23 mouse cellular contexts compared by ENCODE assay signal in the genomic region with DNA sequence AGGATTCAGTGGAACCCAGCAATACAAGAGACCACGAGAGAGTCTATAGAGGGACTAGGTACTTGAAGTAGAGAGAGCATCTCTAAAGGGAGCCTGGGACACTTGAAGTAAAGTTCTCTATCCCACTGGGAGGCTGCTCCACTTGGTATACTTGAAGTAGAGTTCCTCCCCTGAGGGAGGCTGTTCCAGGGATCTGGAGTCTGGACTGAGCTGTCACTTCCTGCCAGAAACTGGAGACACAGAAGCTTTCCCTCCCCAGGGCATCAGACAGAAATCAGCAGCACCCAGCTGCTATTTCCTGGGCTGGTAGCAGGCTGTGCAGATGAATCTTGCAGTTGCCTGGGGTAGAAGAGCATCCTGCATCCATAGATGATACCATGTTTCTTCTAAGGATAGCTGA.
A peak's percentile ranks its signal among the peaks of the same experiment; 100 is the strongest.
DNase-seq lines count a peak whose midpoint lies in the region; ATAC-seq lines count a peak whose summit lies in the region.
"Had no signal": no experiment of that assay in that cellular context is flagged by ENCODE, and none has a peak within 500 bp of the region (broad histone marks: within the 10 kb centered on the region; RNA-seq: fewer than 3 reads in every experiment).

No protein-coding gene starts in this region.

- H3K4me2 ChIP-seq in forebrain, embryonic 13.5 days = no peak overlapping the region
- H3K4me2 ChIP-seq: heart, embryonic 13.5 days; hindbrain, embryonic 13.5 days; intestine, embryonic 15.5 days had no signal

- H3K27me3 ChIP-seq in forebrain, embryonic 13.5 days = no peaks in the 10 kb centered on the region
- H3K27me3 ChIP-seq: heart, embryonic 13.5 days; hindbrain, embryonic 13.5 days; intestine, embryonic 15.5 days had no signal

- H3K9me3 ChIP-seq in forebrain, embryonic 13.5 days (replicated peaks) = no peaks in the 10 kb centered on the region
- H3K9me3 ChIP-seq: forebrain, embryonic 10.5 days; heart, embryonic 13.5 days; hindbrain, embryonic 10.5 days; hindbrain, embryonic 13.5 days; intestine, embryonic 15.5 days had no signal

- no peaks in the 10 kb centered on the region for H3K4me1 ChIP-seq in forebrain, embryonic 13.5 days
- H3K4me1 ChIP-seq: forebrain, embryonic 10.5 days; heart, embryonic 13.5 days; hindbrain, embryonic 10.5 days; hindbrain, embryonic 13.5 days; intestine, embryonic 15.5 days had no signal

- H3K9ac ChIP-seq in forebrain, embryonic 13.5 days = no peak overlapping the region
- H3K9ac ChIP-seq: forebrain, postnatal 0 days; heart, embryonic 13.5 days; hindbrain, embryonic 13.5 days; intestine, embryonic 15.5 days had no signal

- DNase-seq in frontal cortex, postnatal 36 days (ENCODE audit: low spot score in 2 of 2) = no peak
- peak; percentile 19 for DNase-seq in heart, adult 8-10 months (ENCODE audit: low spot score)
- DNase-seq in heart, postnatal 4 days = no peak
- DNase-seq in skeletal muscle tissue, adult 2 months (ENCODE audit: low read depth, low spot score) = peak; percentile 10
- DNase-seq: adrenal gland, adult 2 months; adrenal gland, postnatal 14 days; cerebellum, adult 8-10 months; cerebellum, postnatal 10 days; forebrain, postnatal 0 days; gastrocnemius, postnatal 25 days; kidney, adult 11 months; kidney, adult 8-10 months had no signal

- H3K36me3 ChIP-seq in forebrain, embryonic 13.5 days (ENCODE audit: poor library complexity, severe bottlenecking) = no peaks in the 10 kb centered on the region
- H3K36me3 ChIP-seq: forebrain, embryonic 10.5 days; heart, embryonic 13.5 days; hindbrain, embryonic 10.5 days; hindbrain, embryonic 13.5 days; intestine, embryonic 15.5 days had no signal

- peak; percentile 41 for ATAC-seq in frontal cortex, adult (ENCODE audit: low TSS enrichment)
- ATAC-seq in forebrain, embryonic 13.5 days = no peak
- ATAC-seq: CD4-positive, CD25-positive, alpha-beta regulatory T cell, adult 4 months; forebrain, embryonic 14.5 days; forebrain, postnatal 0 days; hindbrain, embryonic 16.5 days; intestine, embryonic 15.5 days had no signal

- no peak overlapping the region for H3K27ac ChIP-seq in forebrain, embryonic 13.5 days
- H3K27ac ChIP-seq: forebrain, embryonic 10.5 days; heart, adult 2 months; heart, embryonic 13.5 days; hindbrain, embryonic 10.5 days; hindbrain, embryonic 13.5 days; intestine, embryonic 15.5 days had no signal

- no peak overlapping the region for H3K4me3 ChIP-seq in forebrain, embryonic 13.5 days
- H3K4me3 ChIP-seq: forebrain, embryonic 10.5 days; heart, adult 2 months; heart, embryonic 13.5 days; hindbrain, embryonic 10.5 days; hindbrain, embryonic 13.5 days; intestine, embryonic 15.5 days had no signal

- 76% methylated on average over 1 of the region's 1 CpGs for WGBS in forebrain, embryonic 13.5 days

Comparison
In these comparisons a context has a peak if more than half of its experiments do, and no peak if none do; other contexts are left out.
1. DNase-seq: peak in heart, adult 8-10 months (single experiment) and skeletal muscle tissue, adult 2 months (single experiment); none in frontal cortex, postnatal 36 days (0 of 2) and heart, postnatal 4 days (single experiment).